Mouse (Mus musculus) left cerebral cortex, postnatal 36 days (tissue): Measurements from ENCODE around the gene Tfap2d. TPM values are rescaled to one million over a fixed set of nuclear protein-coding genes. Genes with fewer than 3 reads are reported as not detected.

Experiments
- DNase-seq, 2 experiments: peaks; one replicate each; pipeline ENCODE4 v3.0.0; 2021 to 2022; ENCODE audit warnings: low spot score in 2 of 2, mixed read lengths in 1 of 2
- intact Hi-C: fragments of 180-260 bp; cut with DNase I; formaldehyde crosslinking; loops from one replicate; pipeline ENCODE4 v1.15.1; 2025
- total RNA-seq, 2 experiments: library from RNA; stranded (reverse); gene quantifications; 2 replicates each; pipeline ENCODE4 v1.2.3; 2021

Tfap2d gene
- total RNA-seq, 2 experiments from 2014 or later = 3.1 to 3.5 TPM

- DNase-seq = no peak
- intact Hi-C loops = loop anchor here (5.0 kb wide), 5 partner anchors 96 to 1304 kb away; no protein-coding TSS in a partner anchor
Observed at GRCm38 (mm10) chr1:19208641-19209358, 106.0 kb downstream of the Tfap2d start, which contains the start of gene Tfap2b. Gene Tfap2b (plus strand): TSS chr1:19208914.

GRCm38 (mm10) chr1:19209359-19209745 lies 106.5 kb downstream of the Tfap2d start:
- no peak for DNase-seq
- intact Hi-C loops = loop anchor here (5.0 kb wide), 5 partner anchors 97 to 1303 kb away; no protein-coding TSS in a partner anchor

GRCm38 (mm10) chr1:19209776-19210175 lies 107.0 kb downstream of the Tfap2d start:
- intact Hi-C loops = loop anchor here (5.0 kb wide), 5 partner anchors 97 to 1303 kb away; no protein-coding TSS in a partner anchor

GRCm38 (mm10) chr1:19210215-19211032 lies 107.6 kb downstream of the Tfap2d start:
- DNase-seq = no peak
- intact Hi-C loops = no loop called here

More at GRCm38 (mm10) chr1:19209776-19210175, 107.0 kb downstream of the Tfap2d start:
- no peak for DNase-seq

- no peak for DNase-seq
- intact Hi-C loops = no loop called here
Observed at GRCm38 (mm10) chr1:19211033-19211405, 108.2 kb downstream of the Tfap2d start.

GRCm38 (mm10) chr1:19211546-19212154 lies 108.8 kb downstream of the Tfap2d start:
- DNase-seq = no peak
- intact Hi-C loops = no loop called here

GRCm38 (mm10) chr1:19212691-19213090 lies 109.9 kb downstream of the Tfap2d start:
- intact Hi-C loops = no loop called here
- DNase-seq = no peak

- no peak for DNase-seq
- intact Hi-C loops = no loop called here
Observed at GRCm38 (mm10) chr1:19213171-19213570, 110.3 kb downstream of the Tfap2d start.

- intact Hi-C loops = no loop called here
- no peak for DNase-seq
Observed at GRCm38 (mm10) chr1:19213851-19214395, 111.1 kb downstream of the Tfap2d start.

Other genes starting within 250 kb of the Tfap2d start
- gene Tfap2b, start 105.9 kb downstream of the Tfap2d start, total RNA-seq = 1 to 10 TPM in 1 of 2 experiments, under 1 TPM in 1; 0.94 to 2.2 TPM